Mouse (Mus musculus): Measurements from ENCODE around the gene Erf. TPM values are rescaled to one million over a fixed set of nuclear protein-coding genes. Genes with fewer than 3 reads are reported as not detected.

Gene Erf
- polyA plus RNA-seq, 1 experiment from 2014 or later: 21.0 TPM

GRCm38 (mm10) chr7:25279861-25280791 is 29.6 kb upstream of the Erf start:
- peaks cover 4% of the 10 kb centered on the region for H3K36me3 ChIP-seq
- H3K4me2 ChIP-seq (replicated peaks): peak overlapping the region; percentile 80
- peaks cover 73% of the 10 kb centered on the region for H3K4me1 ChIP-seq
- WGBS: 0% methylated on average over 6 of the region's 6 CpGs
- peak; percentile 45 for ATAC-seq (ENCODE audit: insufficient number of reproducible peaks, low FRiP score, low TSS enrichment, low read depth)
- peak overlapping the region; percentile 100 for H3K27ac ChIP-seq (replicated peaks)
- H3K9ac ChIP-seq: peak overlapping the region; percentile 26
- no peaks in the 10 kb centered on the region for H3K9me3 ChIP-seq (replicated peaks)
- no peaks in the 10 kb centered on the region for H3K27me3 ChIP-seq
- peak overlapping the region; percentile 86 for H3K4me3 ChIP-seq (replicated peaks)

- WGBS: under 1% methylated on average over 41 of the region's 49 CpGs
- H3K4me3 ChIP-seq (replicated peaks): peak overlapping the region; percentile 86
- H3K27ac ChIP-seq (replicated peaks): peak overlapping the region; percentile 100
Measured at GRCm38 (mm10) chr7:25279076-25279860, 28.7 kb upstream of the Erf start.

GRCm38 (mm10) chr7:25278341-25279075 is 27.9 kb upstream of the Erf start:
- peak overlapping the region; percentile 100 for H3K27ac ChIP-seq (replicated peaks)
- peak overlapping the region; percentile 50 for H3K9ac ChIP-seq
- peak overlapping the region; percentile 80 for H3K4me2 ChIP-seq (replicated peaks)
- peak overlapping the region; percentile 86 for H3K4me3 ChIP-seq (replicated peaks)
- peak; percentile 64 for ATAC-seq (ENCODE audit: insufficient number of reproducible peaks, low FRiP score, low TSS enrichment, low read depth)
- H3K4me1 ChIP-seq: peaks cover 73% of the 10 kb centered on the region
- no peaks in the 10 kb centered on the region for H3K27me3 ChIP-seq
- under 1% methylated on average over 56 of the region's 60 CpGs for WGBS
- H3K36me3 ChIP-seq: peaks cover 4% of the 10 kb centered on the region
- no peaks in the 10 kb centered on the region for H3K9me3 ChIP-seq (replicated peaks)

More at GRCm38 (mm10) chr7:25279076-25279860, 28.7 kb upstream of the Erf start:
- no peaks in the 10 kb centered on the region for H3K36me3 ChIP-seq
- peaks cover 73% of the 10 kb centered on the region for H3K4me1 ChIP-seq
- H3K27me3 ChIP-seq: no peaks in the 10 kb centered on the region
- H3K9me3 ChIP-seq (replicated peaks): no peaks in the 10 kb centered on the region
- peak overlapping the region; percentile 80 for H3K4me2 ChIP-seq (replicated peaks)
- peak overlapping the region; percentile 26 for H3K9ac ChIP-seq
- peak; percentile 46 for ATAC-seq (ENCODE audit: insufficient number of reproducible peaks, low FRiP score, low TSS enrichment, low read depth)

DNA sequence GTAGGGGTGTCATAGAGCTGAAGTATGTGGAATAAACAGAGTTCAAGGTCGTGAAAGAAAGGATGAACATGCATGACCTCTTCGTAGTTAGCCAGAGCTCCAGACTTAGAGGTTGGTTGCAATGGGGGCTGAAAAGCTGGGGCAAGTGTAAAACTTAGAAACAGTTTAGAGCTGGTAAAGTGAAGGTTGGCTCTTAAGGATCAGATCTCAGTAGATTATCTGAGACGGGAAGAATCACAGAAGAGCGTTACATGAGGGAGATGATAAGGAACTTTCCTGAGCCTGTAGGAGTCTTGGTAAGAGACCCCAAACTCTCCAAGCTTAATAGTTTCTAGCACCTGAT is 27.4 kb upstream of the Erf start:
- peaks cover 10% of the 10 kb centered on the region for H3K36me3 ChIP-seq
- ATAC-seq (ENCODE audit: insufficient number of reproducible peaks, low FRiP score, low TSS enrichment, low read depth): no peak
- H3K4me2 ChIP-seq (replicated peaks): peak overlapping the region; percentile 80
- H3K27ac ChIP-seq (replicated peaks): peak overlapping the region; percentile 100
- peaks cover 74% of the 10 kb centered on the region for H3K4me1 ChIP-seq
- H3K4me3 ChIP-seq (replicated peaks): peak overlapping the region; percentile 86
- peak overlapping the region; percentile 37; the same call in 1 of the 2 replicates for H3K9ac ChIP-seq
- no peaks in the 10 kb centered on the region for H3K27me3 ChIP-seq
- H3K9me3 ChIP-seq (replicated peaks): no peaks in the 10 kb centered on the region
- WGBS: 9% methylated on average over 4 of the region's 4 CpGs

DNA sequence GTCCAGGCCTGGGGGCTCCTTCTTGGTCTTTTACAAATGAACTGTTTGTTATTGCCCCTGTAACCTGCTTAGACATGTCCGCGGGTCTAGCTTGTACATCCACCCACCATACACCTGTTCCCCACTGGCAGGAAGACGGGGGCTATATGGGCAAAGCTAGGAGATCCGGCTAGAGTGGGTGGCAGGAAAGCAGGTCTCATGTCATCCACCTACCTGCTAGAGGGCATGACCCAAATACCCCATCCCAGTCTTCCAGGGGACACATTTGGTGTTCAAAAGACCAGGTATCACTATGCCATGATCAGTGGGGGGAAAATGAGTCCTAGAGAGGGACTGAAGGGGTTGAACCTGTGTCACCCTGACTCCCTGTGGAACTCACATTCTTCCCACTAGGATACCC is 26.8 kb upstream of the Erf start:
- Histone ChIP-seq H3K36me3 (peaks cover 15% of the 10 kb centered on the region), H3K4me3 (replicated peaks) (peak overlapping the region; percentile 86), H3K4me2 (replicated peaks) (peak overlapping the region; percentile 80), H3K9me3 (replicated peaks) (no peaks in the 10 kb centered on the region), H3K4me1 (peaks cover 74% of the 10 kb centered on the region), H3K9ac (peak overlapping the region; percentile 37; the same call in 1 of the 2 replicates), H3K27ac (replicated peaks) (peak overlapping the region; percentile 100), H3K27me3 (no peaks in the 10 kb centered on the region)
- ATAC-seq (ENCODE audit: insufficient number of reproducible peaks, low FRiP score, low TSS enrichment, low read depth): no peak
- 66% methylated on average over 4 of the region's 4 CpGs for WGBS

GRCm38 (mm10) chr7:25275555-25276298 is 25.2 kb upstream of the Erf start:
- Histone ChIP-seq H3K36me3 (peaks cover 29% of the 10 kb centered on the region), H3K27me3 (no peaks in the 10 kb centered on the region), H3K4me3 (replicated peaks) (no peak overlapping the region), H3K27ac (replicated peaks) (peak overlapping the region; percentile 100), H3K9me3 (replicated peaks) (no peaks in the 10 kb centered on the region), H3K4me1 (peaks cover 64% of the 10 kb centered on the region), H3K4me2 (replicated peaks) (no peak overlapping the region), H3K9ac (no peak overlapping the region)
- ATAC-seq (ENCODE audit: insufficient number of reproducible peaks, low FRiP score, low TSS enrichment, low read depth): no peak
- WGBS: 29% methylated on average over 9 of the region's 9 CpGs

DNA sequence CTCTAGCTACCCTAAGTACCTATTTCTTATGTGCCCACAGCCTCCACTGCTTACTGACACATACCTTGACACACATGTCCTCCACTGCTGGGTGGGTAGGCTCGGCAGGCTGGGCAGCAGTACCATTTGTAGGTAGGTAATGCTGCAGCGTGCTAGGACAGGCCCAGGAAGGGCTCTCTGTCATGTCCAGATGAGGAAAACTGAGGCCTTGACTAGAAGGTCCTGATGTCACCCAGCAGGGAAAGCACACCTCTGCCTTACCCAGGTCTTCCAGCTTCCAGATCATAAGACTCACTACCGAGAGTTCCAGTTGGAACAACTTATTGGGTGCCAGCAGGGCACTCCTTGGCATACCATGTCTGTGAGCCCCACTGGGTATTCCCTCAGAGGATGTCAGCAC is 24.4 kb upstream of the Erf start:
- H3K36me3 ChIP-seq: peaks cover 29% of the 10 kb centered on the region
- H3K4me2 ChIP-seq (replicated peaks): no peak overlapping the region
- no peak for ATAC-seq (ENCODE audit: insufficient number of reproducible peaks, low FRiP score, low TSS enrichment, low read depth)
- 80% methylated on average over 3 of the region's 3 CpGs for WGBS
- H3K9me3 ChIP-seq (replicated peaks): no peaks in the 10 kb centered on the region
- no peak overlapping the region for H3K4me3 ChIP-seq (replicated peaks)
- peaks cover 63% of the 10 kb centered on the region for H3K4me1 ChIP-seq
- H3K27me3 ChIP-seq: no peaks in the 10 kb centered on the region
- peak overlapping the region; percentile 29 for H3K27ac ChIP-seq (replicated peaks)
- no peak overlapping the region for H3K9ac ChIP-seq

GRCm38 (mm10) chr7:25274571-25274970 is 24.0 kb upstream of the Erf start:
- ATAC-seq (ENCODE audit: insufficient number of reproducible peaks, low FRiP score, low TSS enrichment, low read depth): no peak
- Histone ChIP-seq H3K36me3 (peaks cover 29% of the 10 kb centered on the region), H3K4me1 (peaks cover 63% of the 10 kb centered on the region), H3K9me3 (replicated peaks) (no peaks in the 10 kb centered on the region), H3K9ac (no peak overlapping the region), H3K27me3 (no peaks in the 10 kb centered on the region), H3K4me3 (replicated peaks) (no peak overlapping the region), H3K4me2 (replicated peaks) (no peak overlapping the region), H3K27ac (replicated peaks) (peak overlapping the region; percentile 29)
- WGBS: 39% methylated on average over 5 of the region's 5 CpGs

DNA sequence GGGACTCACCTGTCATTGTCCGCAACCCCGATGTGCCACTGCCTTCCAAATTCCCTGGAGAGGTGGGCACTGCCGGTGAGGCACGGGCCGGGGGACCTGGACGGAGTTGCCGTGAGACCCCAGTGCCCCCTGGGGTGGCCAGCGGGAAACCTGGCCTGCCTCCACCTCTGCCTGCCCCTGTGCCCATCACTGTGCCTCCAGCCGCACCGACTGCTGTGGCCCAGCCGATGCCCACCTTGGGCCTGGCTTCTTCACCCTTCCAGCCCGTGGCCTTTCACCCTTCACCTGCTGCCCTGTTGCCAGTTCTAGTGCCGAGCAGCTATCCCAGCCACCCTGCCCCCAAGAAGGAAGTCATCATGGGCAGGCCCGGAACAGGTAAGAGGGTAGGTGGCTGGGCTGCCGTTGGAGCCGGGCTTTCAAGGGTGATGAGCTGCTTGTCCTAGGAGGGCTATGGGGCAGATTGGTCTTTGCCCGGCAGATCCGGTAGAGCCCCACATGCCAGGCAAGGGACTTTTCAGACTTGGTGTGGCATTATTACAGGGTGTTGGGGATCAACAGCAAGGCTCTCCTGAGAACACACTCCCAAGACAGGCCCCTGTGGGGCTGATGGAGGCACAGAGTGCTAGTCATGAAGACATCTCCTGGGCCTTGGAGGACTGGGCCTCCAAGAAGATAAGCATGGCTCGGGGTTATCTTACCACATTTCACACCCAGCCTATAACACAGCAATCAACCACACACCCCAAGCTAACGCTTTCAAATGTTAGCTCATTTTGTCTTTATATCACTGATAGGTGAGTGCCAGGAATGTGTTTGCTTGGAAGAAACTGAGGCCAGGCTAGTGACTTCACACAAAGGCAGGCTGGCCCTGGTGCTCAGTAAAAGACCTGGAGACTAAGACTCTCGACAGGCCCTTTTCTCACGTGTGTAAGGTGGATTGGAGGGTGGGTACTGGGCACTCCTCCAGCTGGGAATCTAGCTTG is 23.0 kb upstream of the Erf start:
- ATAC-seq (ENCODE audit: insufficient number of reproducible peaks, low FRiP score, low TSS enrichment, low read depth): no peak
- Histone ChIP-seq H3K36me3 (peaks cover 29% of the 10 kb centered on the region), H3K4me1 (peaks cover 71% of the 10 kb centered on the region), H3K27me3 (no peaks in the 10 kb centered on the region), H3K4me3 (replicated peaks) (no peak overlapping the region), H3K4me2 (replicated peaks) (no peak overlapping the region), H3K9me3 (replicated peaks) (no peaks in the 10 kb centered on the region), H3K9ac (no peak overlapping the region), H3K27ac (replicated peaks) (no peak overlapping the region)
- 89% methylated on average over 22 of the region's 22 CpGs for WGBS

All from embryonic facial prominence, embryonic 15.5 days (tissue).